Mouse (Mus musculus) monocyte, adult 5-6 weeks (primary cell): ENCODE data around the gene Olfr1493-ps1. TPM values are rescaled to one million over a fixed set of nuclear protein-coding genes. Genes with fewer than 3 reads are reported as not detected.

Source experiments
- ATAC-seq: fragments of 153-309, 156-312 bp; replicated peaks from 2 replicates; pipeline ENCODE4 v1.8.0; 2017; ENCODE audit warnings: mild to moderate bottlenecking; ENCODE audit not compliant: low TSS enrichment, insufficient number of reproducible peaks, severe bottlenecking, poor library complexity, low FRiP score
- total RNA-seq: library from RNA; stranded (forward); fragments of 200-1000, 200-491, 200-594 nt; gene quantifications from 3 replicates; pipeline ENCODE4 v1.2.3, GENCODE M21; 2017

Gene Olfr1493-ps1
- not detected in 3 replicates for total RNA-seq

DNA sequence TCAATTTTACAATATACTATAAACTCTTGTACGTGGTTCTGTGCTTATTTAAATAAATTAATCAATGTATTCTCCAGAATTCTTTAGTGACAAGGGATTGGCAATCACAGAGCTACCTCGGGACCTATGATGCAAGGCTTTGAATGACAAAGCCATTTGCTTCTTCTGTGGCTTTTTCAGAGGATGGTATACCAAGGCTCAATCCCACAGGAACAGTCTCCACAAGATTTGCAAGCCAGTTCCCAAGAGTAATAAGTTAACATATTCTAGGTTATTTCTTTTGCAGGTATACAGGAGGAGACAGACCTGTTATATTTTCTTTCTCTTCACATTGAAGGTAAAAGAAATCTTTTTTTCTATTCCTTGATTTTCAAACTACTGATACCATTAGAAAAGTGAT, at the start of gene Olfr1493-ps1:
TSS of gene Olfr1493-ps1 (plus strand) at position 301 of the 400 bp plus-strand sequence.
- no peak for ATAC-seq

DNA sequence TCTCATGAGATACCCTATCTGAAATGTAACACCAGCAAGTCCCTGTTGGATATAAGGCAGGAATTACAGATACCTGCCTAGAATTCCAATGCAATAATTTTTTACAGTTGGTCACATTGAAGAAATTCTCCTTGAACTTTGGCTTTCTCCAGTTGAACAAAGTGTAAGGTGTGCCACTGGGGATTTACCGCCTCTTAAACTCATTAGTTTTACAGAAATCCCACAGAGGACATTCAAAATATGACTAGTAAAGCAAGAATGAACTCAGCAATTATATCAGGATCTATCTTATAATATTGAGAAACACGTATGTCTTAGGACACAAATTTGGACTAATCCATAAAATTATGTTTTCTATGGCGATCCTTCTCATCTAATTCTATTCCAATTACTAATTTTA, 26.1 kb upstream of the Olfr1493-ps1 start, which contains the start of gene Olfr1491:
TSS of gene Olfr1491 (plus strand) at position 301 of the 400 bp plus-strand sequence.
- ATAC-seq, result no peak

DNA sequence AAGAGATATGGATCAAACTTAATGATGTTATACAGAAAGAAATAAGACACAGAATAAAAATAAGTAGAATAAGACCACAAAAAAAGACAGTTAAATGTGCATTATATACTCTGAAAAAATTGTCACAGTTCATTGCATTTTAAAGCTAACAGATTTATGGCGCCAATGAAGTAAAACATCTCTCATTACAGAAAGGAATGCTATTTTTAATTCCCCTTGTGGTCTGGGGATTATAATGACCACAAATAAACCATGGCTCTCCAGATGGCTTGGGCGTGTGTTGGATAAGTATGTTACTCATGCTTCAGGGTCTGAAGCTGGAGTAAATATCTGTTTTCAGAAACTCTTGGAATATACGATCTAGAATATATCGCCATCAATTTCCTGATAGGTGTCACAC, 16.4 kb downstream of the Olfr1493-ps1 start, which contains the start of gene Olfr1494:
TSS of gene Olfr1494 (plus strand) at position 301 of the 400 bp plus-strand sequence.
- no peak for ATAC-seq

DNA sequence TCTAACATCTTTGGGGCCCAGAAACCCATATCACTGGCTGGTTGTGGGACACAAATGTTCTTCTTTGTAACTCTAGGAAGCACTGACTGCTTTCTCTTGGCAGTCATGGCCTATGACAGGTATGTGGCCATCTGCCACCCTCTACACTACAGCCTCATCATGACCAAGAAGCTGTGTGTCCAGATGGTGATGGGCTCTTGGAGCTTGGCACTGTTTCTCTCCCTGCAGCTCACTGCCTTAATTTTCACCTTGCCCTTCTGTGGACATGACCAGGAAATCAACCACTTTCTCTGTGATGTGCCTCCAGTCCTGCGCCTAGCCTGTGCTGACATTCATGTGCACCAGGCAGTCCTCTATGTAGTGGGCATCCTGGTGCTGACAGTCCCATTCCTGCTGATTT, 26.3 kb downstream of the Olfr1493-ps1 start:
- ATAC-seq, result no peak

DNA sequence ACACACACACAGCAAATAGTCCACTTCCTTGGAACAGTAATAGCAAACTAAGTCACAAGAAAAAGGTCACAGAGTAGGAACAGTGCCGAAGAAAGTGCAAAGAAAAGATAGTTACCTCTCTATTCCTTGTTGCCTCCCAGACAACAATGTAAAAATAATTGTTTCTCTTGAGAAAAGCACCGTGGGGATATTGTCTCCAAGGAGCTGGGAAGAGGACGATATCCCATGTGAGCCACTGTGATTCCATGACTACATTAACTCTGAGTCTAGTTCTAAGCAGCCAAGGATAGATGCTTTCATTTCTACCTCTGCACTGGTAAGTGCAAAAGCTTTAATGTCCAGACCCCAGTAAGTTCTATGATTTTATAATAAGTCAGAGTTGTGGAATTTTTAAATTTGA, 41.2 kb downstream of the Olfr1493-ps1 start, which contains the start of gene Olfr1495:
TSS of gene Olfr1495 (plus strand) at position 301 of the 400 bp plus-strand sequence.
- no peak for ATAC-seq

DNA sequence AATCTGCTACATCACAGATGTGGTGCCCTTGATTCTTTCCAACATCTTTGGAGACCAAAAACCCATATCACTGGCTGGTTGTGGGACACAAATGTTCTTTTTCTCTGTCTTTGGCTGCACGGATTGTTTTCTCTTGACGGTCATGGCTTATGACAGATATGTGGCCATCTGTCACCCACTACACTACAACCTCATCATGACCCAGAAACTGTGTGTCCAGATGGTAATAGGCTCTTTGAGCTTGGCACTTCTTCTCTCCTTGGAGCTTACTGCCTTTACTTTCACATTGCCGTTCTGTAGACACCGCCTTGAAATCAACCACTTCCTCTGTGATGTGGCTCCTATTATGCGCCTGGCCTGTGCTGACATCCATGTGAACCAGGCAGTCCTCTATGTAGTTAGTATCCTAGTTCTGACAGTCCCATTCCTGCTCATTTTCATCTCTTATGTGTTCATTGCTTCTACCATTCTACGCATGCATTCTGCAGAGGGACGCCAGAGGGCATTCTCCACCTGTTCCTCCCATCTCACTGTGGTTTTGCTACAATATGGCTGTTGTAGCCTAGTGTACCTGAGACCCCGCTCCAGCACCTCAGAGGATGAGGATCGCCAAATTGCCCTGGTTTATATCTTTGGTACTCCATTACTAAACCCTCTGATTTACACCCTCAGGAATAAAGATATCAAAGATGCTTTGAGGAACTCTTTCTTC, 45.6 kb downstream of the Olfr1493-ps1 start:
- 0 out of 2 replicates have a peak, but pooled peaks have one; percentile 17 for ATAC-seq

GRCm38 (mm10) chr19:13777578-13777977, 54.5 kb downstream of the Olfr1493-ps1 start, which contains the start of gene Olfr1496:
TSS of gene Olfr1496 (plus strand) at chr19:13777878.
- ATAC-seq, result no peak

Other genes with a start within 250 kb of the Olfr1493-ps1 start
- gene Olfr1475, start 243.1 kb upstream of the Olfr1493-ps1 start, total RNA-seq, result not detected in 3 replicates
- gene Olfr1477, start 222.7 kb upstream of the Olfr1493-ps1 start, total RNA-seq, result not detected in 3 replicates
- not detected in 3 replicates for gene Olfr1480, start 195.4 kb upstream of the Olfr1493-ps1 start, total RNA-seq
- gene Olfr1484, start 139.8 kb upstream of the Olfr1493-ps1 start, total RNA-seq, result not detected in 3 replicates
- gene Olfr1487, start 105.9 kb upstream of the Olfr1493-ps1 start, total RNA-seq, result not detected in 3 replicates
- not detected in 3 replicates for gene Olfr1489, start 91.7 kb upstream of the Olfr1493-ps1 start, total RNA-seq
- gene Olfr1490, start 72.2 kb upstream of the Olfr1493-ps1 start, total RNA-seq, result not detected in 3 replicates
- not detected in 3 replicates for gene Olfr1491, start 26.0 kb upstream of the Olfr1493-ps1 start, total RNA-seq
- gene Olfr1494, start 16.4 kb downstream of the Olfr1493-ps1 start, total RNA-seq, result not detected in 3 replicates
- gene Olfr1495, start 41.3 kb downstream of the Olfr1493-ps1 start, total RNA-seq, result not detected in 3 replicates
- gene Olfr1496, start 54.6 kb downstream of the Olfr1493-ps1 start, total RNA-seq, result not detected in 3 replicates
- not detected in 3 replicates for gene Olfr1497, start 74.9 kb downstream of the Olfr1493-ps1 start, total RNA-seq
- not detected in 3 replicates for gene Olfr1499, start 96.2 kb downstream of the Olfr1493-ps1 start, total RNA-seq
- gene Olfr1500, start 107.2 kb downstream of the Olfr1493-ps1 start, total RNA-seq, result not detected in 3 replicates
- not detected in 3 replicates for gene Olfr1501, start 127.4 kb downstream of the Olfr1493-ps1 start, total RNA-seq
- gene Olfr1502, start 138.5 kb downstream of the Olfr1493-ps1 start, total RNA-seq, result not detected in 3 replicates
- gene Olfr1504, start 174.7 kb downstream of the Olfr1493-ps1 start, total RNA-seq, result not detected in 3 replicates
- gene Olfr1505, start 190.3 kb downstream of the Olfr1493-ps1 start, total RNA-seq, result not detected in 3 replicates